Mouse (Mus musculus) telencephalon, adult 2 months (tissue): ENCODE results near the gene Frmpd4.
A peak's percentile ranks its signal among the peaks of the same experiment; 100 is the strongest.

Experiments used
- DNase-seq: peaks from one replicate; pipeline ENCODE4 v3.0.0-alpha.2; 2011; ENCODE audit warnings: low read depth, low spot score

Frmpd4 gene

DNA sequence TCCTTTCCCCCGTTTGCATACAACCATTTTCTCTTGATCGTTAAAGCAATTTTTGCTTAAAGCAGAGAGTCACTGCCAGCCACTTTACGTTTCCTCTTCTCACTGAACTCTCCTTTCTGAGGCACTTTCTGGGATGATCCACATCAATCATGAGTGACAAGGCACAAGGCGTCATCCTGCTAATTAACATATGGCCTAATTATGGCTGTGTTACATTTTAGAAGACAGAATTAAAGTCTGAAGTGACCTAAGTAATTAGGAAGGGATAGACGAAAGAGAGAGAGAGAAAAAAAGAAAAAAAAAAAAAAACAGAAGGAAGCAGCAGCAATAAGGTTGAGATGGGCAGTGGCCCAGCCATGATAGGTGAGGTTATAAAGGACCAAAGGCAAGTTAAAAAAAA, at the start of gene Frmpd4:
Gene Frmpd4 (minus strand): TSS at position 101 of the 400 bp plus-strand sequence.
- no peak for DNase-seq

DNA sequence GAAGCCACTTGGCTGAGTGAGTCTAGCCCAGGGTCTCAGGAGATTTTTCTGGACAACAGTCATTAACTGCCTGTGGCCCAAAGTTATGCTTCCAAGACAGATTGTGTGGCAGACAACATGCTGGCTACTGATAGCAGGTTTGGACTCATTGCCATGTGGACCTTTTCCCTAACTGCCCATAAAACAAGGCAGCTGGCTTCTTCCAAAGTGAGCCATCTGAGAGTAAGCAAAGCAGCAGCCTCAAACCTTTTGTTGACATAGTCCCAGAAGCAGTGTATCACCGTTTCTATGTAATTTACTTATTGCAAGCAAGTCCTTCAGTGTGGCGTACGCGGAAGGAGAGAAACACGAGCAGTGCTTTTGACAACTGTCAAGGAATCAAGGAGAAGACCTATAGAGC, 18.2 kb upstream of the Frmpd4 start:
- no peak for DNase-seq

DNA sequence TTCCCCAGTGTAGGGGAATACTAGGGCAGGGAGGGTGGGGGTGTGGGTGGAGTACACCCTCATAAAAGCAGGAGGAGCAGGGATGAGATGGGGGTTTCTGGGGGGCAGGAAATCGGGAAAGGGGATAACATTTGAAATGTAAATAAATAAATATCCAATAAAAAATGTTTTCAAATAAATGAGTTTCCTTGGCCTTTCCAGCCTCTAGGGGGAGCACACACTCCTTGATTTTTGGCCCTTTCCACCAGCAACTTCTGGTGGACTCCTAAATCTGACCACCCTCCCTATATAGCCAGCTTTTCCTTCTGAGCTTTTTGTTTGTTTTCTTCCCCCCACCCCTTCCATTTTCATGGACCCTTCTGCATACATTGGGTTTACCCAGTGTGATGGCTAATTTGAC, 7.3 kb upstream of the Frmpd4 start:
- DNase-seq = no peak

DNA sequence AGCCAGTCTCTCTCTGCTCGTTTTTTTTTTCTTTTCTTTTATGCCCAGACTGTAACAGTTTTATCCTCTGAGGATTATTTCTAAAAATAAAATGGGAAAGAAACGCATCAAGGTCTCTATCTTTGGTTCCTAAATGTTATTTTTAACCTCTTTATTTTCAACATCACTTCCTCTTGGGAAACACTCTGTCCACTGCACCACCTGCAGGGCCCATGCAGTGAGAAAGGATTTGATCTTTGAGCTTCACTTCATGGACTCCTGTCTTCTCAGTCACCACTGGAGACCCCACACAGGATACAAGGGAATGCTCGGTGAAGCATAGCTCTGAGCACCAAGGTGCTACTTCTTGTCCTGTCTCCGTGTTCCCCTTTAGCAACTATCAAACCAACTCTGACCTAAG, 5.2 kb downstream of the Frmpd4 start:
- no peak for DNase-seq

DNA sequence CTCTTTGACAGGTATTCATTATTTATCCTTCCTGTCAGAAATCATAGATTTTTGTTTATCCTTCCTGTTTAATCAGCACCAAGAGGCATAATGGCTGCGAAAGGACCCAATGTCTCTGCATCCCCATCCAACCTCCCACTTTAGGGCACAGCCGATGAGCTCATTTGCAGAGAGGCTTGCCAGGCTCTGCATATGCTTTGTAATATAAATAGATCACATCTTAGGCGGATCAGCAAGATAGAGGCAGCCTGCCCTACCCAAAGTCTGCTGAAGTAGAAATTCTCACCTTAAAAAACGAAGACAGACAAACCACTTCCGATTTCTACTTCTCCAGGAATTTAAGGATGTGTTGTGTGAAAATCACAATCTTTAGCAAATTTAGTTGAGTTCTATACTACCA, 7.8 kb downstream of the Frmpd4 start:
- DNase-seq = peak; percentile 58

DNA sequence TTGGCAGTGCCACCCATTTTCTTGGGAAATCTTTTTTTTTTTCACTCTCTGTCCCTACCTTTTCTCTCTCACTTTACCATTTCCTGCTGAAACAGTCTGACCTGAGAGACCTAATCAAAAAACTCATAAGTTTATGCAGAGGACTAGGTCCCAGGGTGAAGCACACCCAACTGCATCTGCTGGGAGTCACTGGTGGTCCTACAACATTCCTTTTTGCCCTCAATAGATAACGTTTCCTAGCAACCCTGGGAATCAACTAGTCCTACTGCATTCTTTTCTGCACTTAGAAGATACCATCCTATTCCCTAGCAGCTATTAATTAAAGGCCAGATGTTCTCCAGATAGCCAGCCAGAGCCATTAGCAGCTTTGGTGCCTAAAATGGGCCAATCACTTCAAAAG, 71.8 kb downstream of the Frmpd4 start:
- no peak for DNase-seq

DNA sequence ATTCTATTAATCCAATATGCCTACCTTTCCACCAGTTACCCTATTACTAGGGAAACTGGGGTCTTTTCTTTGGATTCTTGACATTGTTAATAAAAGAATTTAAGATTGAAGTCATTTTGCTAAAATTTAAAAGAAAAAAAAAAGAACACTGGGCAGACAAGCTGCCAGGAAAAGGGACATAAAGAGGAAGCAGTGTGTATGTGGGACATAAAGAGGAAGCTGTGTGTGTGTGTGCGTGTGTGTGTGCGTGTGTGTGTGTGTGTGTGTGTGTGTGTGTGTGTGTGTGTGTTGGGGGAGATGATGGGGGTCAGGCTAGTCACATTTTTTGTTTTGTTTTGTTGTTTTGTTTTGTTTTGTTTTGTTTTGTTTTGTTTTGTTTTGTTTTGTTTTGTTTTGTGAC, 121.8 kb downstream of the Frmpd4 start:
- no peak for DNase-seq

DNA sequence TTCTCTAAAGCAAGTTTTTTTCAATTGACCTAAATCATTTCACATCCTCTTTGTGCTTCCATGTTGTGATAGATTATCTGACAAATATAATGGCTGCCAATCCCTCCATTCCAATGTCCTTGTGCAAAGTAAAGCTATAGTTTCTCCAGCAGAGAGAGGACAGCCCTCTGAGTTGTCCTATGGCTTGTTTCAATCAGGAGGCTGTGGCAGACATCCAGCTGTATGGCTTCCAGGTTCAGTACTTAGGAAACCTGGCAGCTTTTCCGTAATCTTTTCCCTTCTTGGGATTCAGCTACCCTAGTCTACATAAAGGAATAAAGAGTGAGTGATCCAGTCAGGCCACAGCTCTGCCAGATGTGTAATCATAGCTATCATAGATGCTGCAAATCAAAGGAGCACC, 145.8 kb downstream of the Frmpd4 start:
- no peak for DNase-seq

DNA sequence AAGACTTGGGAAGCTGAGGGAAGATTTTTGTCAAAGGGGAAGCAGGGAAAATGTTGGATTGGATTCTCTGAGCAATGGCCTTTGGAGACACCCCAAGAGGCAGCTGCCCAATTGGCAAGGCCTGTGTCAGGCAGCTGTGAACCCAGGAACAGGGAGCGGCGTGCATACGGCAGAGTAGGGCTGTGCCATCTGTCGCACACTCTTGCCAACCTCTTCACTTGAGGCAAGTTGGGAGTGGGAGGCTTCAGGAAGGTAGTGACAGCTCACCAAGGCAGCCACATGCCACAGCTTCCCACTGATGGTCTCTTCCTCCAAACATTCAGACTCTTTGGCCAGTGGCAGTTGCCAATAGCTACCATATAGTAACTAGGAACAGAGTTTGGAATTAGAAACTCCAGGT, 147.2 kb downstream of the Frmpd4 start:
- DNase-seq = peak; percentile 45

DNA sequence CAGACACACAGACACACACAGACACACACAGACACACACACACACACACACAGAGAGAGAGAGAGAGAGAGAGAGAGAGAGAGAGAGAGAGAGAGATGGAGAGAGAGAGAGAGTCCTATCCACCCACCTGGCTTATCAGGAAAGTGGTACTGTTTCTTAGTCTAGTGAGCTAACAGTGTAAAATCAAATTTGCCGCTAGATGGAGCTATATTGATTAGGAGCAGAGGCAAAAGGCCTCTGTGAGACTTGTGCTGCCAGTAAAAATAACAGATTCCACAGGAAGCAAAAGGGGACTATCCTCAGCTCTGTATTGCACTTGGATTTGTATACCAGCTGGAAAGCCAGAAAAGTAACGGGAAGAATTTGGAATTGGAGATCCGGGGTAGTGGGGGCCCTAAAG, 161.6 kb downstream of the Frmpd4 start:
- peak; percentile 16 for DNase-seq

DNA sequence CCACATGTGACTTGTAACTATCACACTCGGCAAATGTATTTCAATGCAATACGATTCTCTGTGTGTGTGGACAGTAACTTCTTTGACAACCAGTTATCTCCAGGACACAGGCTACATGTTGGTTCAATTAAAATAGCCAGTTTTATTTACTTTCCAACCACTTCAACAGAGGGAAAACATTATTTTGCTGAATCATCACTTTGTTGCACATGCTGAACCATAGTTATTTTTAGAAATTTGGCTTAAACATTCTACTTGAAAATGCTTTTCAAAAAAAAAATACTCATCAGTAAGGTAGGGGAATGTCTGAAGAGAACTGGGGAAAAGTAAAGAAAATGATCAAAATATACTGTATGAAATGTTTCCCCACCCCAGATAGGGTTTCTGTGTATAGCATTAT, 173.5 kb downstream of the Frmpd4 start:
- no peak for DNase-seq

DNA sequence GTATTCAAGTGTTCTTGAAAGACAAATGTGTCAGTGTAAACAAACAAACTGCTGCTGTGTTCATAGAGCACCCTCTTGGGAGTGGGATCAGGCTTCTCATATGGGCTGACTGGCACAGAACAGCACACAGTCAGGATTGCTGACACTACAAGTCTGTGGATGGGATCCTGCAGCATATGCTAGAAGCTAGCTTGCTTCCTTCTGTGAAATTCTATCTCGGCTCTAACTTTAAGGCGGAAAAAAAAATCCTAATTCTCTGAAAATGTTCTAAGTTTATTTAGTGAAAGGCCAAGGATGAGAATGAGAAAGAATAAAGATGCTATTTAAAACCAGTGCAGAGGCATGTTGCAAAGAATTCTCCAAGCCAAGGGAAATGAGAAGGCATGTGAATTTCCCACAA, 226.6 kb downstream of the Frmpd4 start:
- peak; percentile 38 for DNase-seq

DNA sequence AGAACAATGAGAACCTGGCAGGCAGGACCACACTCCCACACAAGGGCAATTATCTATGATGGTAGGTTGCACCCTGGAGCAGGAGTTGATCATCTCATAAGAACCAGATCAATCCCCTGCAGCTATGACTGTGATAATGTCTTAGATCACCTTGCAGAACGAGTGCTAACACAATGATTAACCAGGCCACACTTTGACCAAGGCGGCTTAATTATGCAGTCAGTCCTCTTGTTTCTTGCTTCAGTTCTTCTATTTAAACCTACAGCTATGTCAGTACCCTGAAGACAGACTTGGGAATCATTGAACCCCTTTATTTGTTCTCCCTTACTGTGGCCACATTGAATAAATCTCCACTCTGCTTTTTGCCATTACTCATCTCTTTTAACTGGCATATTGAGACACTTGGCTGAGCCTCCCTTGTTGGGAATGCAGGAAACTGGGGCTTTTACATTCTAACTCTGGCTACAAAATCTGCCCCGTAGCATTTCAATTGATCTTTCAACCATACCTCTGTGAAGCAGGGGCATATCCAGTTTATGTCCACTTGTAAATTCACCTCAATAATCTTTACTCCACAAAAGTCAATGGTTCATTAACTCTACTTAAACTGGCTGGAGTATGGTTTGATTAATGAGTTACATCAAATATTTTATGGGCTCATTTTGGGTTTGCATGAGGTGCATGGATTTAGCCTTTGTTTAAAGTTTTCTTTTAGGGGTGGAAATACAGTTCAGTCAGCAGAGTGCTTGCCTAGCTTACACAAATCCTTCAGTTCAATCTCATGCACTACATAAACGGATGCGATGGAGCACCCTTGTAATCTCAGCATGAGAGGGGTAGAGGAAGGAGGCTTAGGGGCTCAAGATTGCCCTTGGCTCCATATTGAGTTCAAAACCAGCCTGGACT, 227.5 kb downstream of the Frmpd4 start:
- no peak for DNase-seq

DNA sequence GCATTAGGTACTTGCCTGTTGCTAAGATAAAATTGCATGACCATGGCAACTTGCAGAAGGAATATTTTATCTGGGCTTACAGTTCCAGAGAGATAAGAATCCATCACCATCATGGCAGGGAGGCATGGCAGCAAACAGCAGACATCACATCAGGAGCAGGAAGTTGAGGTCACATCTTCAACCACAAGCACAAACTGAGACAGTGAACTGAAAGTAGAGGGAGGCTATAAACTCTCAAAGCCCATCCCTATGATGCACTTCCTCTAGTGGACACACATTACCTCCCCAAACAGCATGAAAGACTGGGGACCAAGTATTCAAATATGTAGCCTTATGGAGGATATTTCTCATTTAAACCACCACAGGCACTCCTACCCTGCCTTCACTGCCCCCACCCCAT, 238.8 kb downstream of the Frmpd4 start:
- no peak for DNase-seq

DNA sequence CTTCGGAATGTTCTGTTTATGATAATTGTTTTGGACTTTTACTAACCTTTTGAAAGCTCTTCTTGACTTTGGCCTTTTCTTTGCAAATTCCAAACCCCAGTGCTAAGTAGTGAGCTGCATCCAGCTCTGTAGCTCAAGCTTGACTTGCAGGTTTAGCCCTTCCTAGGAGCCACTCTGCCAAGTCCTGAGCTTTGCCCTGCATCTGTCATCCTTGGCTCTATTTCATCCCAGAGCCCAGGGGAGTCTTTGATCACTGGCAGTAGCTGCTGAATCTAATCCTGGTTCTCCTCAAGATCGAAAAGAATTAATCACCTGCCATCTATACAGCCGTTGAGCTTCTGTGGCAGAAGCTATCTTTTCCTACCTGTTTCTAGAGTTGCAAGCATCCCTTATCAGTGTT, 251.9 kb downstream of the Frmpd4 start:
- no peak for DNase-seq

DNA sequence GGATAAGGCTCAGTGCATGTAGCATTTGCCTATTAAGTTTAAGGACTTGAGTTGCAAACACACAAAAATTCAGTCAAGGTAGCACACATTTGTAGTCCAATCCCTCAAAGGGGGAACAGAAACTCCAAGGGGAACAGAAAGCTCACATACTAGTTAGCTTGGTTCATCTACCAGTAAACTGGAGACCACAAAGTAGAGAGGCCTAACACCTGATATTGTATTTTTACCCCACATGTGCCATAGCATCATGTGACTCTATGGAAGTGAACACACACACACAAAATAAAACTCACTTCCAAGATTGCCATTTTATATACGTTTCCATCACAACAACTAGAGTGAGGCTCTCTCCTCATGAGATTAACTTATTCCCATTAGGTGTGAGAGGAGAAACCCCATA, 264.9 kb downstream of the Frmpd4 start:
- no peak for DNase-seq

DNA sequence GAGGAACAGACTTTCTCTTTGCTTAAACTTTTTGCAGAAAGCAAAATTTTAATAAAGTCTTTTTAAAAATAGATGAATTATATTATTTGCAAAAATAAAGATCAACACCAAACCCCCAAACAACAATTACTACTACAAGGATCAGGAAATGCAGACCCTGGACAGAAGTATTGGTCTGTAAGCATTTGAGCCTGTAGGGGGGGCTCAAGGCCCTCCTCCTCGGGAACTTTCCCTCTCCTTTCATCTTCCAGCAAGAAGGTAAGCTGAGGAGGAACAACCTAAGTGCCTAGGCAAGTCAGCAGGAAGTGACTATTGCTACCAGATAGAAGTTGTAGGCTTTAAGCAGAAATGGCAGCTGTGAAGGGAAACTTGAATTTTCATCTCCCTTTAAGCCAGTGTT, 266.9 kb downstream of the Frmpd4 start:
- DNase-seq = no peak

DNA sequence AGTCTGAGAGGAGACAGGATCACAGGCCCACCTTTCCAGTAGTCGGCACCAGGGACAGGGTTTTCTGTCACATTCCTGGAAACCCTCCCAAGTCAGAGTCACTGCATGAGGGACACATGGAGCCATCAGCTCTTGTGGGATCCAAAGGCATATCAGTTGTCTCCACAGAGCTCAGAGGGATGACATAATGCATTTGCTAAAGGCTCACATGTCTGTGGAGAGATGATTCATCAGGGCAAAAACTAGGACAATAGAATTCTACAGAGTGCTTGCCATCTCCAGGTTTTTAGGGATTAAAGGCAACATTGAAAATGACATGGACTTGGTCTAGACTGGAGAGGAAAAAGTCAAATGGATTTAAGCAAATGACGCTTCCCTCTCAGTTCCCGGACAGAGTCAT, 284.5 kb downstream of the Frmpd4 start:
- no peak for DNase-seq

DNA sequence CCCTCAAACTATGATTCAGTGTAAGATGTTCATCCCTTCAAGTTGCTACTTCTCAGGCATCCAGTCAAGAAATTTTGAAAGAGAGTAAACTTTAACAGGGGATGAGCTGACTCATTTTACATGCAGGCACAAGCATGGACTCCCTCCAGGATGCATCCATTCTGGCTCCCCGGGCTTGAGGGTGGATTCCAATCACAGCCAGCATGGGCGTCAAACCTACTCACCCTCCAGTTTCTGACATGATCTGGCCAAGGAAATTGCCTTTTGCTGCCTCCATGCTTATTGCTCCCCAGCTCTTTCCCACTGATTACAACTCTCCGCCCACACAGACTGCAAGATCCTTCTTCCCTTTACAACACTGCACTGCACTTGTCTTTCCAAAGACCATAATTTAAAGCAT, 370.0 kb downstream of the Frmpd4 start:
- peak; percentile 15 for DNase-seq

DNA sequence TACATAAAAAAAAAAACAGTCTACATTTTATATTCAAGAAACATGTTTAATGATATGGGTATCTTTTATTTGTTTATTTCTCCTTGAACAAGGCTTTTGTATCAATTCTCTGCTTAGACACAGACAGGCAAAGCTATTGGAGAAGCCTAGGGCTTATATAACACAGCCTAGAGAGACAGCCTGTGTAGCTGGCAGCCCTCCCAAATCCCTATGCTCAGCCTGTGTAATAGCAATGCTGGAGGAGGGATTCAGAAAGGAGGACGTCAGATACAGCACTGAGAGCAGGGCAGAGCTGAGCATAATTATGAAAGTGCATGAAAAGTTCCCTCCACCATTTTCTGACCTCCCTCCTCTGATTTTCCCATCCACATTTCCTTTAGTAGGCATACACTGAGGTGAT, 385.1 kb downstream of the Frmpd4 start:
- DNase-seq = peak; percentile 51

DNA sequence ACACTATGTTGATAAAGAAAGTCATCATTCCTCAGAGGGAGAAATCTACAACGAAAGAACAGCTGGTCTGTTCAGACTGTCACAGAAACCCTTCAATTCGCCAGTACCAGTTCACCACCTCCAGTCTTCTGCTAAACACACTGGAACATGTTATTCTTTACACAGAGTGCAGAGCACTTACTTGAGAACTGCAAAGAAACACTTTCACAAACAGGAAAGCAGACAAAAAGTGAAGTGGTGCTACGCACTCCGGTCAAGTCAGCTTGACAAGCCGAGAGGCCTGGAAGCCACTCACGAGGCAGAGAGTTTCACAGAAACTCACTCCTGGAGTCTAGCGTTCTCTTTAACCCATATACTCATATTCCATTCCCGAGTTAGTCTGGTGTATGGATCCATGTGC, 387.5 kb downstream of the Frmpd4 start:
- DNase-seq = no peak

DNA sequence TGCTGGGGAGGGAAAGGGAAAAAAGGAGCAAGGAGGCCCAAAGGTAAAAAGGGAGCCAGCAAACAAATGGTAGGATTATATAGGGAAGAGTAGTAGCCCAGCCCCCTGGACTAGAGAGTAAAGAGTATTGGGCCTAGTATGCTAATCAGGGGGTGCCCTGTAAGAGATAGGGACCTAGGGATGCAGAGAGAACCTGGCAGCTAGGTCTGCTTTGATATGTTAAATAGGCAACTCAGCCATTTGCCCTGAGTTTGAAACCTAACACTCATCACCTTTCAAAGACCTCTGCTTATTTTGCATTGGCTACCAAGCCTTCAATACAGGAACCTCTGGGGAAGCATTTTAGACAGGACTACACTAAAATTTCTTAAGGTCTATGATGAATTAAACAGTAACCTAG, 414.0 kb downstream of the Frmpd4 start:
- DNase-seq = no peak

DNA sequence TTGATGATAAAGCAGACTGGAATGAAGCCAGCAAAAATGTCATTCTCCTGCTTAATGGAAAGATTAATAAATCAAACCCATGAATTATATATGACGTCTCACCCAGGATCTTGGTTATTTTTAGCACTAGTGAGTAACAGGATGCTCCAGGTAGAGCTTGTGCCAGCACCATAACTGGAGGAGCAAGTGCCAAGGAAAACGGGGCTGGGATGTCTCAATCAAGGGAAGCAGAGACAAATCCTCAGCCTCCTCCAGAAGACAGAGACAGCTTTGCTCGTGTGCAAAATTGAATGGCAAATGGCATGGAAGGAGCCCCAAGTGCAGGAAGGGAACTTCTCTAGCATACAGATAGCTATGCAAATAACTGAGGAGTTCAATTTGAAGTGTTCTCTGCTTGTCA, 418.2 kb downstream of the Frmpd4 start:
- DNase-seq = no peak

DNA sequence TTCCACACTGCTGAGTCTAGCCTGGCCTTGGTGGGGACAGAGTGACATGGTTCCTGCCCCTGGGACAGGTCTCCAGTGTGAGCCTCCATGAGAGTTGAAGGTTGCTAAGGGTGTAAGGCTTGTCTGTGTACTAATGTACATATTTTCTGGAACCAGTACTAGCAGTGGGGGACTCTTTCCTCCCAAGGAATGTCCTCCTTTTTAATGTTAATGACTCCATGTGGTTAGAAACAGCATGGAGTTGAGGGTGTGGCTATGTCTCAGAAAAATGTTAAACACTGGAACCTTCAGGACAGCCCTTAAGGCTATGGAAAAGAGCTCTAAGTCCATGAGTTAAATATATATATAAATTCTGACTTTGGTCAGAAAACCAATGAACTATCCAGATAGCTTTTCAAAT, 436.0 kb downstream of the Frmpd4 start:
- no peak for DNase-seq
